Mouse (Mus musculus): ENCODE results near the gene Rnf183. TPM values are rescaled to one million over a fixed set of nuclear protein-coding genes. Genes with fewer than 3 reads are reported as not detected.

Gene Rnf183
- total RNA-seq, 2 experiments from 2014 or later = not detected

DNA sequence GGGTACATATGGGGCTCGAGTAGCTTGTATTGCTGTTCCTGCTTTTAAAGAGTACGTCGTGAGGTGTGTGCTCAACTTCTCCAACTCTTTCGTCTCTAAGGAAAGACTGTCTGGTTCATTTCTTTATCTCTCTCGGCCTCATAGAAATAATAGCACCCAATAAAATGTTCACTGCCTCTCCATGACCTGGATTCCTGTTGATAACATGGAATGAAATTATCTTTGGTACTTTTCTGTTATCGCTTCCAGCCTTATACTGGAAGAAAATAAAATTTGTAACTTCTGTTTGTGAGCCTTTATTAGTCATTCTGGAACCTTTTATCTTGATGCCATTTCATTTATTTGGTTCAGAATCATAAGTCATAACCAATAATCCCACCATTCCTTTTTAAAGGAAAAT, 51.8 kb downstream of the Rnf183 start:
- DNase-seq = no peak

DNA sequence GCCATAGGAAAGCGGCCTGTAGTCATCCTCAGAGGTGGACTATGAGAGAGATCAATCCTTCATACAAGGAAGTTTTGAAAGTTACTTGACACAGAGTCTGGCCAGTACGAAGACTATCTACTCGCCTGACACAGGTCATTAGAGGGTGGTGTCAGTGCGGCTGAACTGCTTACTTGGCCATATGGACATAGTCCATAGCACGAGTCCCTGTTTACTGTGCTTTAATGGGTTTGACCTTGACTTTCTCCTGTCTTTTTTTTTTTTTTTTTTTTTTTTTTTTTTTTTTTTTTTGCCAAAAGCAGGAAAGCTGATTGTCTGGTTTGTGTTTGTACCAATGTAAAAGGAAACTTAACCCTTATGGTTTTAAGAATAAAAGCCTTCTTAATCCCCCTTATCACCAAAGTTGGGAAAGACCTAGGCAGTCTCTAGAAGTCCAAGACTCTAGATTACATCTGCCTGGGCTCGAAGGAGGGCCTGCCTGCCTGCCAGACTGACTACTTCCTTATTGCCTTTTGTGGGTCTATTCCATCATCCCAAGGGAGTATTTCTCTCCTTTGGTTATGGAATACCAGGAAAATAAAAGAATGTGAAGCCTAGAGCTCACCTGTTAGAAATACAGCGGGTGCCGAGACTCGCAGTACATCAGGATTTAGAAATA, 55.2 kb downstream of the Rnf183 start:
- DNase-seq = no peak

Other genes with a start within 250 kb of the Rnf183 start
- 1 to 10 TPM; 5.0 to 6.0 TPM for gene Zfp37, start 204.2 kb downstream of the Rnf183 start, total RNA-seq (2021)
- 10 to 100 TPM; 14.8 to 16.6 TPM for gene Slc31a2, start 172.7 kb downstream of the Rnf183 start, total RNA-seq (2021)
- gene Fkbp15, start 74.7 kb downstream of the Rnf183 start, total RNA-seq (2021) = 10 to 100 TPM; 30.1 to 36.6 TPM
- gene Slc31a1, start 74.5 kb downstream of the Rnf183 start, total RNA-seq (2021) = 10 to 100 TPM; 59.3 to 59.5 TPM
- gene Cdc26, start 26.6 kb downstream of the Rnf183 start, total RNA-seq (2021) = 10 to 100 TPM; 60.0 to 70.8 TPM
- 10 to 100 TPM; 19.8 to 21.3 TPM for gene Prpf4, start 26.5 kb downstream of the Rnf183 start, total RNA-seq (2021)
- 1 to 10 TPM; 2.4 to 3.7 TPM for gene Wdr31, start 35.6 kb upstream of the Rnf183 start, total RNA-seq (2021)
- gene Bspry, start 44.8 kb upstream of the Rnf183 start, total RNA-seq (2021) = 1 to 10 TPM in 1 of 2 experiments, under 1 TPM in 1; 0.93 to 1.1 TPM
- gene Hdhd3, start 68.2 kb upstream of the Rnf183 start, total RNA-seq (2021) = 10 to 100 TPM; 16.7 to 19.5 TPM
- gene Alad, start 84.7 kb upstream of the Rnf183 start, total RNA-seq (2021) = 100 to 1,000 TPM; 110 to 122 TPM
- 10 to 100 TPM; 40.3 to 46.7 TPM for gene Pole3, start 89.8 kb upstream of the Rnf183 start, total RNA-seq (2021)
- under 1 TPM; 0.42 to 0.58 TPM for gene 4933430I17Rik, start 90.1 kb upstream of the Rnf183 start, total RNA-seq (2021)
- 10 to 100 TPM; 37.0 to 58.7 TPM for gene Rgs3, start 124.6 kb upstream of the Rnf183 start, total RNA-seq (2021)

Data from adrenal gland, postnatal 10 days (tissue).